Mouse (Mus musculus): Measurements from ENCODE around the gene U2af1l4. TPM values are rescaled to one million over a fixed set of nuclear protein-coding genes. Genes with fewer than 3 reads are reported as not detected.

The U2af1l4 gene
- polyA plus RNA-seq, 1 experiment from 2014 or later = 49.4 TPM

Small RNA genes within 50 kb of the gene (microRNA-seq; reads per million reads assigned to microRNA genes)
- gene Gm38670 = 5.3 reads per million, percentile 13 among the genes with 10 or more reads in this experiment
- not detected for gene Mir3569

Other genes with a start within 250 kb of the U2af1l4 start
- gene Syne4, start 248.5 kb upstream of the U2af1l4 start, polyA plus RNA-seq (2015; fragmentation: Nextera tagmentation; extraction: Ambion mirVana) = 6.1 and 8.8 TPM in 2 replicates
- 1.3 and 1.8 TPM in 2 replicates for gene E130208F15Rik, start 241.6 kb upstream of the U2af1l4 start, polyA plus RNA-seq (2015; fragmentation: Nextera tagmentation; extraction: Ambion mirVana)
- gene Sdhaf1, start 239.4 kb upstream of the U2af1l4 start, polyA plus RNA-seq (2015; fragmentation: Nextera tagmentation; extraction: Ambion mirVana) = 6.4 and 6.6 TPM in 2 replicates
- gene Lrfn3, start 200.5 kb upstream of the U2af1l4 start, polyA plus RNA-seq (2015; fragmentation: Nextera tagmentation; extraction: Ambion mirVana) = 1.4 and 1.5 TPM in 2 replicates
- gene Tyrobp, start 149.5 kb upstream of the U2af1l4 start, polyA plus RNA-seq (2015; fragmentation: Nextera tagmentation; extraction: Ambion mirVana) = 65.8 and 80.0 TPM in 2 replicates
- 2.7 and 4.0 TPM in 2 replicates for gene Hcst, start 143.4 kb upstream of the U2af1l4 start, polyA plus RNA-seq (2015; fragmentation: Nextera tagmentation; extraction: Ambion mirVana)
- gene Nfkbid, start 141.6 kb upstream of the U2af1l4 start, polyA plus RNA-seq (2015; fragmentation: Nextera tagmentation; extraction: Ambion mirVana) = 1.2 TPM in 2 replicates
- 4.6 and 4.7 TPM in 2 replicates for gene Aplp1, start 117.8 kb upstream of the U2af1l4 start, polyA plus RNA-seq (2015; fragmentation: Nextera tagmentation; extraction: Ambion mirVana)
- 0.16 and 0.20 TPM in 2 replicates for gene Kirrel2, start 105.6 kb upstream of the U2af1l4 start, polyA plus RNA-seq (2015; fragmentation: Nextera tagmentation; extraction: Ambion mirVana)
- gene Nphs1, start 105.0 kb upstream of the U2af1l4 start, polyA plus RNA-seq (2015; fragmentation: Nextera tagmentation; extraction: Ambion mirVana) = 0.13 and 0.17 TPM in 2 replicates
- 28.1 and 28.6 TPM in 2 replicates for gene Prodh2, start 69.7 kb upstream of the U2af1l4 start, polyA plus RNA-seq (2015; fragmentation: Nextera tagmentation; extraction: Ambion mirVana)
- gene Arhgap33, start 28.2 kb upstream of the U2af1l4 start, polyA plus RNA-seq (2015; fragmentation: Nextera tagmentation; extraction: Ambion mirVana) = 2.0 and 2.3 TPM in 2 replicates
- 4.4 and 4.6 TPM in 2 replicates for gene Hspb6, start 11.1 kb upstream of the U2af1l4 start, polyA plus RNA-seq (2015; fragmentation: Nextera tagmentation; extraction: Ambion mirVana)
- 1.8 and 2.3 TPM in 2 replicates for gene Proser3, start 11.0 kb upstream of the U2af1l4 start, polyA plus RNA-seq (2015; fragmentation: Nextera tagmentation; extraction: Ambion mirVana)
- gene Lin37, start 3.5 kb upstream of the U2af1l4 start, polyA plus RNA-seq (2015; fragmentation: Nextera tagmentation; extraction: Ambion mirVana) = 25.3 and 31.9 TPM in 2 replicates
- 3.4 and 3.8 TPM in 2 replicates for gene Gm49396, start within 50 bp of the U2af1l4 start, polyA plus RNA-seq (2015; fragmentation: Nextera tagmentation; extraction: Ambion mirVana)
- 80.1 and 81.3 TPM in 2 replicates for gene Psenen, start 326 bp downstream of the U2af1l4 start, polyA plus RNA-seq (2015; fragmentation: Nextera tagmentation; extraction: Ambion mirVana)
- 1.6 and 2.1 TPM in 2 replicates for gene Igflr1, start 2.1 kb downstream of the U2af1l4 start, polyA plus RNA-seq (2015; fragmentation: Nextera tagmentation; extraction: Ambion mirVana)
- gene Kmt2b, start 25.4 kb downstream of the U2af1l4 start, polyA plus RNA-seq (2015; fragmentation: Nextera tagmentation; extraction: Ambion mirVana) = 2.8 and 3.8 TPM in 2 replicates
- 0.09 and 0.20 TPM in 2 replicates for gene Zbtb32, start 35.6 kb downstream of the U2af1l4 start, polyA plus RNA-seq (2015; fragmentation: Nextera tagmentation; extraction: Ambion mirVana)
- gene Upk1a, start 49.5 kb downstream of the U2af1l4 start, polyA plus RNA-seq (2015; fragmentation: Nextera tagmentation; extraction: Ambion mirVana) = 0.09 and 0.50 TPM in 2 replicates
- 690 and 705 TPM in 2 replicates for gene Cox6b1, start 62.9 kb downstream of the U2af1l4 start, polyA plus RNA-seq (2015; fragmentation: Nextera tagmentation; extraction: Ambion mirVana)
- 0.09 TPM in 1 of 2 replicates, not detected in the other for gene Etv2, start 72.6 kb downstream of the U2af1l4 start, polyA plus RNA-seq (2015; fragmentation: Nextera tagmentation; extraction: Ambion mirVana)
- gene Rbm42, start 87.0 kb downstream of the U2af1l4 start, polyA plus RNA-seq (2015; fragmentation: Nextera tagmentation; extraction: Ambion mirVana) = 58.0 and 59.4 TPM in 2 replicates
- gene Haus5, start 101.7 kb downstream of the U2af1l4 start, polyA plus RNA-seq (2015; fragmentation: Nextera tagmentation; extraction: Ambion mirVana) = 38.2 and 38.7 TPM in 2 replicates
- not detected in 2 replicates for gene Pmis2, start 108.3 kb downstream of the U2af1l4 start, polyA plus RNA-seq (2015; fragmentation: Nextera tagmentation; extraction: Ambion mirVana)
- 0.34 and 0.37 TPM in 2 replicates for gene 2200002J24Rik, start 135.6 kb downstream of the U2af1l4 start, polyA plus RNA-seq (2015; fragmentation: Nextera tagmentation; extraction: Ambion mirVana)
- 1.1 and 1.7 TPM in 2 replicates for gene Atp4a, start 148.9 kb downstream of the U2af1l4 start, polyA plus RNA-seq (2015; fragmentation: Nextera tagmentation; extraction: Ambion mirVana)
- gene Tmem147, start 166.2 kb downstream of the U2af1l4 start, polyA plus RNA-seq (2015; fragmentation: Nextera tagmentation; extraction: Ambion mirVana) = 108 and 121 TPM in 2 replicates
- not detected in 2 replicates for gene Gapdhs, start 180.4 kb downstream of the U2af1l4 start, polyA plus RNA-seq (2015; fragmentation: Nextera tagmentation; extraction: Ambion mirVana)
- gene Sbsn, start 188.2 kb downstream of the U2af1l4 start, polyA plus RNA-seq (2015; fragmentation: Nextera tagmentation; extraction: Ambion mirVana) = 0.08 and 0.22 TPM in 2 replicates
- 0.17 TPM in 1 of 2 replicates, not detected in the other for gene Dmkn, start 200.5 kb downstream of the U2af1l4 start, polyA plus RNA-seq (2015; fragmentation: Nextera tagmentation; extraction: Ambion mirVana)
- gene Krtdap, start 224.6 kb downstream of the U2af1l4 start, polyA plus RNA-seq (2015; fragmentation: Nextera tagmentation; extraction: Ambion mirVana) = 0.27 TPM in 1 of 2 replicates, not detected in the other

All from liver, embryonic 13.5 days (tissue).